Mouse (Mus musculus): Measurements from ENCODE around the gene Gpr4.

DNA sequence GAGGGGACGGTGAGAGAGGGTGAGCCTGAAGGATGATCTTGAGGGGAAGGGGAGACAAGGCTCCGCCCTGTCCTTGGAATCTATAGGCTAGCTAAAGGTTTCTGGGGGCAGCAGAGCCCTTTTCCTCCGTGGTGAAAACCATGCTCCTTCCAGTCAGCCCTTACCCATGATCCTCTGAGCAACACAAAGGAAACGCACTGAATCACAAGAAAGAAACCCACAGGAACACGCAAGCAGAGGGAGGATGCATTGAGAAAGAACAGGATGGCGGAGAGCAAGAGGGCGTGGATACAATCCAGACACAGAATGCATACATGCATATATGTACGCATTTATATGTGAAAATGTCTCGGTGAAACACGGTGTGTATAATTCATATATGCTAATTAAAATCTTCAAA, 42.8 kb upstream of the Gpr4 start:
- TF ChIP-seq FLI1 (IDR thresholded peaks at IDR 0.05; ENCODE audit: low read length) (no peak), GATA1 (IDR thresholded peaks at IDR 0.05; ENCODE audit: borderline replicate concordance, low read length) (no peak)

Data from megakaryocyte, embryonic 14.5 days (primary cell).